Mouse (Mus musculus) CH12.LX (cell line): ENCODE measurements at regions not wholly inside any gene's neighbourhood (a gene's known extent, or its start where the extent isn't known, plus 50 kb on each side); places are given as distances from the start of the nearest gene placed in this dataset.

Source experiments
- DNase-seq: peaks from one replicate; pipeline ENCODE4 v3.0.0-alpha.2; 2013; ENCODE audit errors: extremely low read depth
- H3K27ac ChIP-seq: 2 replicates; pipeline ENCODE4 v1.5.1; 2012; ENCODE audit warnings: low read depth, mild to moderate bottlenecking, control low read depth, moderate library complexity; ENCODE audit not compliant: insufficient read depth
- H3K27me3 ChIP-seq: replicated peaks from 2 replicates; pipeline ENCODE3; 2012; ENCODE audit warnings: inconsistent platforms
- H3K36me3 ChIP-seq, 2 experiments: replicated peaks in 1 of 2; 2 replicates each; pipeline versions ENCODE3 to v1.6.1; 2012; ENCODE audit warnings: inconsistent platforms in 1 of 2, low read length in 1 of 2, mild to moderate bottlenecking in 1 of 2, mixed read lengths in 1 of 2, moderate library complexity in 1 of 2; ENCODE audit not compliant: control insufficient read depth in 1 of 2, insufficient read depth in 1 of 2
- H3K4me1 ChIP-seq, 2 experiments: 2 replicates each; pipeline ENCODE4 v1.6.1; 2012; ENCODE audit warnings: inconsistent platforms in 1 of 2, moderate library complexity in 1 of 2; ENCODE audit not compliant: insufficient read depth in 2 of 2, control insufficient read depth in 1 of 2
- H3K4me2 ChIP-seq: 2 replicates; pipeline ENCODE4 v1.6.1; 2012; ENCODE audit warnings: low read depth, mild to moderate bottlenecking, control low read depth; ENCODE audit not compliant: poor library complexity, insufficient read depth, severe bottlenecking
- H3K4me3 ChIP-seq, 3 experiments: fragments of 150-350 bp in 1 of 3; sonication (generic) in 1 of 3; replicated peaks in 1 of 3; 2 replicates each; pipeline versions ENCODE3 to v1.5.1; 2011 to 2012; ENCODE audit warnings: low read depth in 2 of 3, low read length in 2 of 3, mild to moderate bottlenecking in 2 of 3, moderate library complexity in 2 of 3, control low read depth in 1 of 3, improper control_type of control experiment in 1 of 3, inconsistent platforms in 1 of 3, mixed read lengths in 1 of 3; ENCODE audit not compliant: poor library complexity in 1 of 3
- H3K79me2 ChIP-seq: replicated peaks from 2 replicates; pipeline ENCODE4 v1.6.1; 2012; ENCODE audit warnings: mild to moderate bottlenecking, moderate library complexity; ENCODE audit not compliant: control insufficient read depth, poor library complexity, insufficient read depth, severe bottlenecking; ENCODE audit errors: extremely low read depth
- H3K9ac ChIP-seq: 2 replicates; pipeline ENCODE4 v1.6.1; 2012; ENCODE audit warnings: low read depth, mild to moderate bottlenecking, control low read depth, moderate library complexity; ENCODE audit not compliant: insufficient read depth
- H3K9me3 ChIP-seq: replicated peaks from 2 replicates; pipeline ENCODE3; 2012; ENCODE audit warnings: low read length, inconsistent platforms, mixed read lengths
- BHLHE40 ChIP-seq: IDR thresholded peaks from 2 replicates; pipeline ENCODE4 v1.6.1; 2011; ENCODE audit warnings: mild to moderate bottlenecking, low read depth, low read length, improper control_type of control experiment
- CHD1 ChIP-seq: IDR thresholded peaks from 2 replicates; pipeline ENCODE4 v1.6.1; 2012; ENCODE audit warnings: low read depth, low read length, improper control_type of control experiment, inconsistent platforms
- CHD2 ChIP-seq: IDR thresholded peaks from 2 replicates; pipeline ENCODE4 v1.6.1; 2011; ENCODE audit warnings: low read length, improper control_type of control experiment
- ETS1 ChIP-seq: conservative IDR thresholded peaks from 2 replicates; pipeline ENCODE4 v1.6.1; 2012; ENCODE audit warnings: low read depth, mild to moderate bottlenecking, inconsistent platforms, low read length, improper control_type of control experiment, moderate library complexity
- GABPA ChIP-seq: IDR thresholded peaks from 2 replicates; pipeline ENCODE4 v1.6.1; 2012; ENCODE audit warnings: low read depth, low read length, improper control_type of control experiment, inconsistent platforms; ENCODE audit not compliant: insufficient replicate concordance
- HCFC1 ChIP-seq: IDR thresholded peaks from 2 replicates; pipeline ENCODE4 v1.6.1; 2012; ENCODE audit warnings: low read depth, mild to moderate bottlenecking, inconsistent platforms, low read length, improper control_type of control experiment
- JUN ChIP-seq: IDR thresholded peaks from 2 replicates; pipeline ENCODE4 v1.6.1; 2011; ENCODE audit warnings: low read depth, mild to moderate bottlenecking, low read length, improper control_type of control experiment, moderate library complexity; ENCODE audit not compliant: insufficient read depth
- MAX ChIP-seq: IDR thresholded peaks from 2 replicates; pipeline ENCODE4 v1.6.1; 2011; ENCODE audit warnings: low read length, improper control_type of control experiment
- MEF2A ChIP-seq: IDR thresholded peaks from 2 replicates; pipeline ENCODE4 v1.6.1; 2014; ENCODE audit warnings: low read depth, mild to moderate bottlenecking, inconsistent platforms, low read length, improper control_type of control experiment, borderline replicate concordance
- MYC ChIP-seq: IDR thresholded peaks from 2 replicates; pipeline ENCODE4 v1.6.1; 2011; ENCODE audit warnings: low read depth, mild to moderate bottlenecking, improper control_type of control experiment, low read length
- NRF1 ChIP-seq: IDR thresholded peaks from 2 replicates; pipeline ENCODE4 v1.6.1; 2014; ENCODE audit warnings: low read depth, mild to moderate bottlenecking, inconsistent platforms, low read length, improper control_type of control experiment, moderate library complexity
- POLR2A ChIP-seq: IDR thresholded peaks from 2 replicates; pipeline ENCODE4 v1.6.1; 2011; ENCODE audit warnings: low read depth, mild to moderate bottlenecking, improper control_type of control experiment, low read length
- POLR2AphosphoS2 ChIP-seq: IDR thresholded peaks from 2 replicates; pipeline ENCODE4 v1.6.1; 2011; ENCODE audit warnings: low read depth, low read length, improper control_type of control experiment
- RAD21 ChIP-seq: IDR thresholded peaks from 2 replicates; pipeline ENCODE4 v1.6.1; 2011; ENCODE audit warnings: low read depth, mild to moderate bottlenecking, low read length, improper control_type of control experiment, moderate library complexity
- RCOR1 ChIP-seq: conservative IDR thresholded peaks from 2 replicates; pipeline ENCODE4 v1.6.1; 2012; ENCODE audit warnings: low read depth, mild to moderate bottlenecking, inconsistent platforms, low read length, improper control_type of control experiment
- SIN3A ChIP-seq: IDR thresholded peaks from 2 replicates; pipeline ENCODE4 v1.6.1; 2012; ENCODE audit warnings: low read length, improper control_type of control experiment, inconsistent platforms
- SMC3 ChIP-seq: IDR thresholded peaks from 2 replicates; pipeline ENCODE4 v1.6.1; 2011; ENCODE audit warnings: low read depth, low read length, improper control_type of control experiment
- TCF12 ChIP-seq: IDR thresholded peaks from 2 replicates; pipeline ENCODE4 v1.6.1; 2014; ENCODE audit warnings: low read depth, mild to moderate bottlenecking, inconsistent platforms, low read length, improper control_type of control experiment
- UBTF ChIP-seq: IDR thresholded peaks from 2 replicates; pipeline ENCODE4 v1.6.1; 2012; ENCODE audit warnings: low read depth, mild to moderate bottlenecking, inconsistent platforms, low read length, improper control_type of control experiment, moderate library complexity
- USF2 ChIP-seq: conservative IDR thresholded peaks from 2 replicates; pipeline ENCODE4 v1.6.1; 2011; ENCODE audit warnings: low read depth, low read length, improper control_type of control experiment
- ZC3H11A ChIP-seq: IDR thresholded peaks from 2 replicates; pipeline ENCODE4 v1.6.1; 2012; ENCODE audit warnings: low read depth, mild to moderate bottlenecking, inconsistent platforms, low read length, improper control_type of control experiment
- ZKSCAN1 ChIP-seq: IDR thresholded peaks from 2 replicates; pipeline ENCODE4 v1.6.1; 2012; ENCODE audit warnings: low read depth, inconsistent platforms, low read length, improper control_type of control experiment, borderline replicate concordance
- ZMIZ1 ChIP-seq: IDR thresholded peaks from 2 replicates; pipeline ENCODE4 v1.6.1; 2012; ENCODE audit warnings: low read depth, mild to moderate bottlenecking, inconsistent platforms, low read length, improper control_type of control experiment
- ZNF384 ChIP-seq: IDR thresholded peaks from 2 replicates; pipeline ENCODE4 v1.6.1; 2012; ENCODE audit warnings: low read depth, low read length, improper control_type of control experiment, inconsistent platforms
- dilution Hi-C: fragments of 300-500 bp; cut with MboI; formaldehyde crosslinking; loops from 2 replicates; pipeline ENCODE4 v1.14.3; 2020; ENCODE audit warnings: low sequenced_read_pairs; ENCODE audit not compliant: extremely low pct_unique_long_range_greater_than_20kb, extremely low pct_ligation_motif_present
- in situ Hi-C: fragments of 300-500 bp; cut with MboI; formaldehyde crosslinking; loops from 3 replicates; pipeline ENCODE4 v1.14.3; 2019; ENCODE audit warnings: low sequenced_read_pairs, low pct_ligation_motif_present, low pct_unique_long_range_greater_than_20kb, mixed read lengths

DNA sequence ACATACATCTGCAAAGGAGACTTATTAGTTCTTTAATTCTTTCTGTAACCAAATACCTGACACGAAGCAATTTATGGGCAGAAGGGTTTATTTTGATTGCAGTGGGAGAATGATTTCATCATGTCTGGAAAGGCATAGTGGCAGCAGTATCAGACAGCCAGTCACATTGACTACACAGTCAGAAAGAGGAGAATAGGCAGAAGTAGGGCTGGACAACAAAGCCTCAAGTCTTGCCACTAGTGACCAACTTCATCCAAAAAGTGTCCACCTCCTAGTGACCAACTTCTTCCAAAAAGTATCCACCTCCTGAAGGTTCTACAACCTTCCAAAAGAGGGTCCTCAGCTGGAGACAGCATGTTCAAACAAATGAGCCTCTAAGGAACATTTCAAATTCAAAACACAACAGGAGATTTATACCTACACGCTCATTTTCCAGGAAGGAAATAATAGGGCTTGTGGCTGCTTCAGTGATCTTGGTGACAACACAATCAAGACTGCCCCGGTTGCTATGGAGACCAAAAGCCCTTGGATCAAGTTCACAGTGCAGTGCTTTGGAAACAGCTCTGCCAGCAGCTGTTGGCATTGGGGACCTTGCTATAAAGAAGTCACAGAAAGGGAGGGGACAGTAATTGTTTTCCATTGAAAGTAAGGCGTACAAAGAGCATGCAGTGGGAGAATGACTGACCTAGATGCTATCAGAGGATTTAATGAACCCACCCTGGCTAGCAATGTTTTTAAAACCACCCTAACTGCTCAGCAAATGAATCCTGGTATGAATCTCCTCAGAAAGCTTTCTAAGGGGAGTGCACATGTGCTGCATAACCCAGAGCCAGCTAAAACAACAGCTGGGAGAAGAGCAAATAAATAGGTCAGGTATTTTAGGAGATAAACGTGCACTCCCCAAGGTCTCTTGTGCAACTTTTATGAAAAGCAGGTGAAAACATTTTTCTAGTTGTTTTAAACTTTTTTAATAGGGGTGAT is 448.0 kb upstream of the Cldn34d start:
- Histone ChIP-seq H3K36me3 (no peaks in the 10 kb centered on the region), H3K9me3 (no peaks in the 10 kb centered on the region), H3K79me2 (no peaks in the 10 kb centered on the region)
- in situ Hi-C loops: no loop called here
- TF ChIP-seq GABPA (no peak), SMC3 (no peak), MYC (no peak), ZNF384 (no peak), MAX (no peak)
- TF ChIP-seq, all 38 proteins: peak for 0
- no peak overlapping the region for H3K9ac ChIP-seq
- H3K27ac ChIP-seq: no peak overlapping the region
- peak; percentile 2 for DNase-seq
- dilution Hi-C loops: no loop called here
- no peak overlapping the region for H3K4me3 ChIP-seq
- H3K27me3 ChIP-seq: no peaks in the 10 kb centered on the region
- H3K4me2 ChIP-seq: no peak overlapping the region
- H3K4me1 ChIP-seq: no peaks in the 10 kb centered on the region

DNA sequence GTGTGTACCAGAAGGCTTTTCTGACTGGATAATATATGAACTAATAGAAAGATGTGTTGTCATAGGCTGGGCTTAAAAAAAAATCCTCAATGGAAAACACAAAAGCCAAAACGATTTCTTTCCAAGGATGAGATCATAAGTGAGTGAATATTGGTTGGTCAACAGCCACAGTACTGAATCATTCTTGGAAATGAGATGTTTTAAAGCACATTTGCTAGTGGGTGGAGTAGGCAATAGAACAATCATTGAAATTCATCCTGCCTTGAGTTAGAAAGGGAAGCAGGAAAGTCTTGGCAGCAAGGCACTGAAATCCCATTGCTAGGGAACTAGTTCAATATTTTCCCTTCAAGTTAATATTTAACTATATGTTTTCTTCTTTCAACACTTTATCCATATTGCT is 449.3 kb upstream of the Cldn34d start:
- H3K9ac ChIP-seq: no peak overlapping the region
- no peaks in the 10 kb centered on the region for H3K36me3 ChIP-seq
- in situ Hi-C loops (no loop called here), dilution Hi-C loops (no loop called here)
- no peak overlapping the region for H3K27ac ChIP-seq
- no peak overlapping the region for H3K4me3 ChIP-seq
- H3K4me2 ChIP-seq: no peak overlapping the region
- DNase-seq: no peak
- H3K4me1 ChIP-seq: no peaks in the 10 kb centered on the region
- TF ChIP-seq NRF1 (no peak), ETS1 (no peak), POLR2AphosphoS2 (no peak), RCOR1 (no peak), CHD2 (no peak), TCF12 (no peak), BHLHE40 (no peak), SIN3A (no peak), ZMIZ1 (no peak), JUN (no peak), HCFC1 (no peak), ZKSCAN1 (no peak), POLR2A (no peak), ZC3H11A (no peak), USF2 (no peak), ZNF384 (no peak), CHD1 (no peak), MEF2A (no peak), UBTF (no peak), RAD21 (no peak)
- no peaks in the 10 kb centered on the region for H3K27me3 ChIP-seq
- no peaks in the 10 kb centered on the region for H3K9me3 ChIP-seq
- H3K79me2 ChIP-seq: no peaks in the 10 kb centered on the region
